Mouse (Mus musculus) liver, adult 2 months (tissue): ENCODE measurements at regions not wholly inside any gene's neighbourhood (a gene's known extent, or its start where the extent isn't known, plus 50 kb on each side); places are given as distances from the start of the nearest gene placed in this dataset.

Experiments used
- CTCF ChIP-seq: fragments of 200-500 bp; IDR thresholded peaks from 2 replicates; pipeline ENCODE4 v1.5.1; 2011; ENCODE audit warnings: low read depth, low read length, control low read depth
- POLR2A ChIP-seq: fragments of 200-500 bp; IDR thresholded peaks from 2 replicates; pipeline ENCODE4 v1.6.1; 2011; ENCODE audit warnings: low read length, control low read depth; ENCODE audit not compliant: insufficient read depth; ENCODE audit errors: extremely low read depth

- no peak for TF ChIP-seq CTCF
- TF ChIP-seq POLR2A = no peak
Observed at GRCm38 (mm10) chrX:68512213-68512766, 166.1 kb upstream of the Fmr1 start.
